Mouse (Mus musculus): Measurements from ENCODE around the gene Cpne2. TPM values are rescaled to one million over a fixed set of nuclear protein-coding genes. Genes with fewer than 3 reads are reported as not detected.

Cpne2 gene
- polyA plus RNA-seq, 1 experiment from 2014 or later = 10.6 TPM

GRCm38 (mm10) chr8:94540025-94540424 is 7.2 kb downstream of the Cpne2 start:
- H3K27ac ChIP-seq = no peak overlapping the region
- no peaks in the 10 kb centered on the region for H3K4me1 ChIP-seq
- H3K36me3 ChIP-seq = no peaks in the 10 kb centered on the region
- H3K9me3 ChIP-seq = no peaks in the 10 kb centered on the region
- ATAC-seq (ENCODE audit: insufficient read depth, low FRiP score, low read depth) = no peak
- H3K27me3 ChIP-seq (replicated peaks) = no peaks in the 10 kb centered on the region
- WGBS = 84% methylated on average over 2 of the region's 2 CpGs
- H3K4me3 ChIP-seq (replicated peaks) = no peak overlapping the region
- H3K4me2 ChIP-seq = no peak overlapping the region
- H3K9ac ChIP-seq = no peak overlapping the region

DNA sequence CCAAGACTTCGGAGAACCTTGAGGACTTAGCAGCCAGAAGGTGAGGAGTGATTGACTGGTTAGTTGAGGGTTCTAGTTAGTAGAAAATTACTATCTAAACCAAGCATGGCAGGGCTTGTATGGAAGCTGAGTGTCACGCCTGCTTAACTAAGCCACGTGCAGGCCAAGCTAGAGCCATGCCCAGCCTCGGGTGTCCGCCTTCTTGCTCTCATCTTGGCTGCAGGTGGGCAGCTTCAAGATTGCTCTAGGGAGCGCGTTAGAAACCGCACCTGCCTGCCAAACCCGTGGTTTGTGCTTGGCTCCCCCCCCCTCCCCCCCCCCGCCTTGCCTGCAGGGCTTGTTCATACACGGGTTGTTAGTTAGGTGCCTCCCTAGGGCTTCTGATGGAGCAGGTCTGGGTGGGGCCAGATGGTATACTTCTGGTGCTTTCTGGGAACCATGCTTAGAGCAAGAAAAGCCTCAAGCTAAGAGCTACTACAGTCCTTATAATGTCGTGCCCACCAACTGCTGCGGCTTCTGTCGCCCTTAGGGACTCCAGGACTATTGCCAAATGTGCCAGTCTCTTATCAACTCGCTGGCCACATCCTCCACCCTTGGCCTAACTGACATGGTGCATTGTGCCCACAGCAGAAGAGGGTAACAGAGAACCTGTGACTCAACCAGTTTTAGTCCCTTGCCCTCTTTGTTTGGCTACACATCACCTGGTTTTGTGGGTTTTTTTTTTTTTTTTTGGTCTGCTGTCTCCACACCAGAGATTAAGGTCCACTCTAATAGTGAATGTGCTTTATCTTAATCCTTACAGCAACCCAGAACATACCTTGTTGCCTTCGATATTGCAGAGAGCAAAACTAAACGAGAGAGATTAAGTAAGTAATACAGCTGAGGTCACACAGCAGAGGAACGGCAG is 8.4 kb downstream of the Cpne2 start:
- no peak overlapping the region for H3K9ac ChIP-seq
- whole genome bisulfite sequencing = 74% methylated on average over 18 of the region's 18 CpGs

GRCm38 (mm10) chr8:94543981-94544380 is 11.2 kb downstream of the Cpne2 start:
- Histone ChIP-seq H3K9ac (no peak overlapping the region), H3K4me1 (no peaks in the 10 kb centered on the region), H3K4me3 (replicated peaks) (no peak overlapping the region), H3K9me3 (no peaks in the 10 kb centered on the region), H3K4me2 (no peak overlapping the region), H3K27me3 (replicated peaks) (no peaks in the 10 kb centered on the region), H3K27ac (no peak overlapping the region), H3K36me3 (no peaks in the 10 kb centered on the region)
- no peak for ATAC-seq (ENCODE audit: insufficient read depth, low FRiP score, low read depth)
- WGBS = 59% methylated on average over 8 of the region's 8 CpGs

More for the DNA sequence above, 8.4 kb downstream of the Cpne2 start:
- no peak; the same call in 1 of the 2 replicates for ATAC-seq (ENCODE audit: insufficient read depth, low FRiP score, low read depth)
- H3K27me3 ChIP-seq (replicated peaks) = no peaks in the 10 kb centered on the region
- H3K4me1 ChIP-seq = no peaks in the 10 kb centered on the region
- H3K36me3 ChIP-seq = no peaks in the 10 kb centered on the region
- H3K4me2 ChIP-seq = no peak overlapping the region
- H3K27ac ChIP-seq = no peak overlapping the region
- H3K9me3 ChIP-seq = no peaks in the 10 kb centered on the region
- no peak overlapping the region for H3K4me3 ChIP-seq (replicated peaks)

GRCm38 (mm10) chr8:94549041-94549440 is 16.3 kb downstream of the Cpne2 start:
- ATAC-seq (ENCODE audit: insufficient read depth, low FRiP score, low read depth) = no peak
- Histone ChIP-seq H3K4me1 (no peaks in the 10 kb centered on the region), H3K36me3 (no peaks in the 10 kb centered on the region), H3K9me3 (no peaks in the 10 kb centered on the region), H3K27ac (no peak overlapping the region), H3K9ac (no peak overlapping the region), H3K4me2 (no peak overlapping the region), H3K4me3 (replicated peaks) (no peak overlapping the region), H3K27me3 (replicated peaks) (no peaks in the 10 kb centered on the region)
- 78% methylated on average over 5 of the region's 5 CpGs for WGBS

- Histone ChIP-seq H3K27ac (no peak overlapping the region), H3K36me3 (no peaks in the 10 kb centered on the region), H3K4me1 (no peaks in the 10 kb centered on the region), H3K4me3 (replicated peaks) (no peak overlapping the region), H3K9me3 (no peaks in the 10 kb centered on the region), H3K9ac (no peak overlapping the region), H3K27me3 (replicated peaks) (no peaks in the 10 kb centered on the region), H3K4me2 (no peak overlapping the region)
- no peak for ATAC-seq (ENCODE audit: insufficient read depth, low FRiP score, low read depth)
- WGBS = 55% methylated on average over 5 of the region's 5 CpGs
Measured at GRCm38 (mm10) chr8:94549482-94549881, 16.7 kb downstream of the Cpne2 start.

DNA sequence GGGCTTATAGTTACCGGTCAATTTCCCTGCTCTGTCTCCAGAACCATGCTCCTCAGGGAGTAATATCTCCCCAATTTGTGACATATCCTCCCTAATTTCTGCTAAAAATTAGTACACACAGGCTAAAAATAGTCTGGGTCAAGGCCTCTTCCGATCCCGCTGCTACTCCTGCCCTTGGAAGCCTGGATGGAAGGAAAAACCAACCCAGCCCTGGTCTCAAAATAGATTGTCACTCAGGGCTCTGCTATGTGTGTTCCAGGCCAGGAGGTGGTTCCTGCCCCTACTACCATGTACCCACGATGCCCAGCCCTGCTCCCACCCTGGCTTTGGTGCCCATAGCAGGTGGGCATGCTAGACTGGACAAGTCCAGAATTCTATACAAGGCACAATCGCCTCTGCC is 17.2 kb downstream of the Cpne2 start:
- Histone ChIP-seq H3K9me3 (no peaks in the 10 kb centered on the region), H3K4me3 (replicated peaks) (no peak overlapping the region), H3K4me2 (no peak overlapping the region), H3K36me3 (no peaks in the 10 kb centered on the region), H3K4me1 (no peaks in the 10 kb centered on the region), H3K9ac (no peak overlapping the region), H3K27ac (no peak overlapping the region), H3K27me3 (replicated peaks) (no peaks in the 10 kb centered on the region)
- no peak for ATAC-seq (ENCODE audit: insufficient read depth, low FRiP score, low read depth)
- 79% methylated on average over 5 of the region's 5 CpGs for whole genome bisulfite sequencing

DNA sequence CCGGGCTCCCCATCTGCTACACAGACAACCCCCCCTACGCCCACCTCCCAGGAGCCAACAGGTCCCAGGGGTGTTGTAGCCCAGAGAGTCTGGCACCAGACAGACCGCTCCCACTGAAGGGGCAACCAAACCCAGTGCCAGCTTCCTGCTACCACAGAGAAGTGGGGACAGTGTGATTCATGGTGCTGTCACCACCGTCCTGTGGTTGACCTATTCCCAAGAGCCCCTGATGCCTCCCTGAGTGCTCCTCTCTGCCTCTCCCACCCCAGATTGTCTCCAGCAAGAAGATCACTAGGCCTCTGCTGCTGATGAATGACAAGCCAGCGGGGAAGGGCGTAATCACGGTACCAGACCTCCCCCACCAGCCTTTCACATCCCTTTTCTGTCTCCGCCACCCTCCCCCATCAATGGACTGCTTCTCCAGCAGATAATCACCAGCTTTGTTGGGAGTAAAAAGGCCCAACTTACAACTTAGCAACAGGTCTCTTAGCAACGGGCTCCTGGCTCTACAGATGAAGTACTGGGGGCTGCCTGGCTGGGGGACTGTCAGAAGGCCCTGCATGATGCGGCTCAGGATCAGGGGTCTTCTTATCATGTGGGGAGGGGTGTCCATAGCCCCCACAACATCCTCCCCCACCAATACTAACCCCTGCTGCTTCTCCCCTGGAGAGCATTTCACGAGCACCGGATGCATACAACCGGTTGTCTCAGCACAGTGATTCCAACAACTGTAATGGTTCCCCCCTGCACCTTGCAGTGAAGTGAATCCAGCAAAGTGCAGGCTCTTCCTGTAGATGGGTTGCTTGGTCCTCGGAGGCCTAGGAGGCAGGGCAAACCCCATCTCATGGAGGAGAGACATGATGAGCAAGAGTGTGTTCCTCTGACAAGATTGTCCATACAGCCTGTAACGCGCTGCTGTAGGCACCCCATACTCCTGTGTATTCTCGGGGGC is 19.0 kb downstream of the Cpne2 start:
- Histone ChIP-seq H3K9me3 (no peaks in the 10 kb centered on the region), H3K9ac (no peak overlapping the region), H3K27me3 (replicated peaks) (no peaks in the 10 kb centered on the region), H3K4me3 (replicated peaks) (no peak overlapping the region), H3K36me3 (no peaks in the 10 kb centered on the region), H3K27ac (no peak overlapping the region), H3K4me1 (no peaks in the 10 kb centered on the region), H3K4me2 (no peak overlapping the region)
- 57% methylated on average over 17 of the region's 17 CpGs for WGBS
- ATAC-seq (ENCODE audit: insufficient read depth, low FRiP score, low read depth) = no peak

GRCm38 (mm10) chr8:94552696-94553095 is 19.9 kb downstream of the Cpne2 start:
- no peak overlapping the region for H3K4me3 ChIP-seq (replicated peaks)
- H3K27ac ChIP-seq = no peak overlapping the region
- no peaks in the 10 kb centered on the region for H3K27me3 ChIP-seq (replicated peaks)
- no peak overlapping the region for H3K4me2 ChIP-seq
- no peaks in the 10 kb centered on the region for H3K4me1 ChIP-seq
- no peaks in the 10 kb centered on the region for H3K9me3 ChIP-seq
- 83% methylated on average over 2 of the region's 2 CpGs for WGBS
- H3K9ac ChIP-seq = no peak overlapping the region
- H3K36me3 ChIP-seq = no peaks in the 10 kb centered on the region
- ATAC-seq (ENCODE audit: insufficient read depth, low FRiP score, low read depth) = no peak

DNA sequence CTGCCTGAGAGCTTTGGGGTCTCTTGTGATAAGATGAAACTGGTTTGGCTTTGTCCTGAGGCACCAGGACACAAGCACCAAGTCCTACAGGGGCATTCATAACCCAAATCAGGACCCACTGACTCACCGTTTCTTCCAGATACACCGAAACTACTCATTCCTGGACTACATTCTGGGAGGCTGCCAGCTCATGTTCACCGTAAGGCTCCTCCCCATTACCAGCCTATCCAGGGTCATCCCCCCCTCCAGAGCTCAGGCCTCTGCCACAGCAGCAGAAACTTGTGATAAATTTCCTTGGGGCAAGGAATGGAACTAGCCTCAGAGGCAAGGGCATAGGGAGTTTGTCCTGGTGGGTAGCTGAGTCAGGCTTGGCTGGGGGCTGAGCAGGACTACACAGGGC is 24.5 kb downstream of the Cpne2 start:
- Histone ChIP-seq H3K36me3 (no peaks in the 10 kb centered on the region), H3K4me2 (no peak overlapping the region), H3K27me3 (replicated peaks) (no peaks in the 10 kb centered on the region), H3K9ac (no peak overlapping the region), H3K4me1 (no peaks in the 10 kb centered on the region), H3K27ac (no peak overlapping the region), H3K9me3 (no peaks in the 10 kb centered on the region), H3K4me3 (replicated peaks) (no peak overlapping the region)
- 61% methylated on average over 3 of the region's 3 CpGs for WGBS
- no peak for ATAC-seq (ENCODE audit: insufficient read depth, low FRiP score, low read depth)

- Histone ChIP-seq H3K4me2 (no peak overlapping the region), H3K27me3 (replicated peaks) (no peaks in the 10 kb centered on the region), H3K27ac (no peak overlapping the region), H3K9me3 (no peaks in the 10 kb centered on the region), H3K4me3 (replicated peaks) (no peak overlapping the region), H3K36me3 (no peaks in the 10 kb centered on the region), H3K4me1 (no peaks in the 10 kb centered on the region), H3K9ac (no peak overlapping the region)
- ATAC-seq (ENCODE audit: insufficient read depth, low FRiP score, low read depth) = no peak
- 59% methylated on average over 5 of the region's 5 CpGs for WGBS
Measured at GRCm38 (mm10) chr8:94561256-94561655, 28.5 kb downstream of the Cpne2 start.

GRCm38 (mm10) chr8:94564421-94564820 is 31.6 kb downstream of the Cpne2 start:
- Histone ChIP-seq H3K4me2 (no peak overlapping the region), H3K9ac (no peak overlapping the region), H3K27me3 (replicated peaks) (no peaks in the 10 kb centered on the region), H3K4me3 (replicated peaks) (no peak overlapping the region), H3K4me1 (no peaks in the 10 kb centered on the region), H3K36me3 (no peaks in the 10 kb centered on the region), H3K27ac (no peak overlapping the region), H3K9me3 (no peaks in the 10 kb centered on the region)
- ATAC-seq (ENCODE audit: insufficient read depth, low FRiP score, low read depth) = no peak

DNA sequence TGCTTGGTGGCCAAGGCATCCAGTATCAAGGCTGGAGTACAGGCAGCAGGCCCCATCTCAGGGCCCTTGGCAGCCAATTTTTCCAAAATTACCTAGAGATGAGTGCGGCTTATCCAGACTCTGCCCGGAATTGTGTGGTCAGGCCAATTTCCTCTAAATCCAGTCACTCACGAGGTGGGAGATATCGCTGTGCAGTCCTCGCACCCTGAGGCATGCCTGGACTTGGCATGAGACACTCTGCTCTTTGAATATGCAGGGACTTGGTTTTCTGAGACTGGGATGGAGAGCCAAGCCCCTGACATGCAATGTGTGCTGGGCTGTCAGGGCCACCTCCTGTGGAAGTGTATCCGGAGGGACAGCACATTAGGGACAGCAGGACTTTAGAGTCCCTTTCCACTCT is 33.2 kb downstream of the Cpne2 start:
- no peaks in the 10 kb centered on the region for H3K9me3 ChIP-seq
- H3K4me2 ChIP-seq = no peak overlapping the region
- no peak for ATAC-seq (ENCODE audit: insufficient read depth, low FRiP score, low read depth)
- WGBS = 70% methylated on average over 6 of the region's 6 CpGs
- H3K36me3 ChIP-seq = no peaks in the 10 kb centered on the region
- H3K4me3 ChIP-seq (replicated peaks) = no peak overlapping the region
- H3K27me3 ChIP-seq (replicated peaks) = no peaks in the 10 kb centered on the region
- H3K27ac ChIP-seq = no peak overlapping the region
- H3K9ac ChIP-seq = no peak overlapping the region
- H3K4me1 ChIP-seq = no peaks in the 10 kb centered on the region
